Mouse (Mus musculus) hindbrain, embryonic 12.5 days (tissue): ENCODE data around the gene Kcnk18. TPM values are rescaled to one million over a fixed set of nuclear protein-coding genes. Genes with fewer than 3 reads are reported as not detected.

ENCODE experiments used
- ATAC-seq: fragments of 200-750 bp; cut with Nextera tagmentation; 2 replicates; pipeline ENCODE4 v1.8.0; 2017; ENCODE audit warnings: moderate TSS enrichment; ENCODE audit not compliant: low FRiP score
- H3K27ac ChIP-seq: fragments of 300-500 bp; sonication (generic); 2 replicates; pipeline ENCODE4 v1.5.1; 2016; ENCODE audit warnings: mild to moderate bottlenecking
- H3K27me3 ChIP-seq: fragments of 300-500 bp; sonication (generic); 2 replicates; pipeline ENCODE4 v1.6.1; 2016; ENCODE audit warnings: mild to moderate bottlenecking
- H3K36me3 ChIP-seq: fragments of 300-500 bp; sonication (generic); 2 replicates; pipeline ENCODE4 v1.6.1; 2016; ENCODE audit warnings: mild to moderate bottlenecking
- H3K4me1 ChIP-seq: fragments of 300-500 bp; sonication (generic); 2 replicates; pipeline ENCODE4 v1.6.1; 2016
- H3K4me2 ChIP-seq: fragments of 300-500 bp; sonication (generic); replicated peaks from 2 replicates; pipeline ENCODE4 v1.6.1; 2016; ENCODE audit warnings: mild to moderate bottlenecking
- H3K4me3 ChIP-seq: fragments of 300-500 bp; sonication (generic); 2 replicates; pipeline ENCODE4 v1.5.1; 2016; ENCODE audit warnings: mild to moderate bottlenecking
- H3K9ac ChIP-seq: fragments of 300-500 bp; sonication (generic); 2 replicates; pipeline ENCODE4 v1.6.1; 2016; ENCODE audit warnings: mild to moderate bottlenecking, moderate library complexity
- H3K9me3 ChIP-seq: fragments of 300-500 bp; sonication (generic); replicated peaks from 2 replicates; pipeline ENCODE4 v1.6.1; 2016; ENCODE audit warnings: mild to moderate bottlenecking
- WGBS: fragments of 180-500 bp; shearing (Covaris S2); methylation state at CpG from one replicate; pipeline ENCODE4 v1.1.7; 2016; 5-methylcytosine and 5-hydroxymethylcytosine counted together
- polyA plus RNA-seq: library from polyadenylated mRNA; unstranded; fragments of >200 nt; fragmentation: Nextera tagmentation; extraction: Ambion mirVana; gene quantifications from 2 replicates; pipeline ENCODE4 v1.2.1, GENCODE M21; 2016

Gene Kcnk18
- not detected in 2 replicates for polyA plus RNA-seq

DNA sequence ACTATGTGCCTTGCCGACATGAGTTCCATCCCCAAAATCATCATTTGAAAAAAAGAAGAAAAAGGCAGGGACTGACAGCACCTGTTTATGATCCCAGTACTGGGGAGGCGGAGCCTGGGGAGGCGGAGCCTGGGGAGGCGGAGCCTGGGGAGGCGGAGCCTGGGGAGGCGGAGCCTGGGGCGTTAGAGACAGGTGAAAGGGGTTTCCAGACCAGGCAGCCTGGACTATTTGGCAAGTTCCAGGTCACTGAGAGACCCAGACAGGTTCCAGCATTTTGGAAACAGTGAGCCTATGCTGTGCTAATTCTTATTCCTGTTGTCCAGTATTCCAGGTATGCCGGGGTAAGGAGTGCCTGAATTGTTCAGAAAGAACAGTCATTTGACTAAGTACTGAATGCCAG lies at the start of gene Kcnk18:
Gene Kcnk18 (plus strand): TSS at position 224 of the 400 bp plus-strand sequence.
- Histone ChIP-seq H3K4me1 (no peaks in the 10 kb centered on the region), H3K4me3 (no peak within 1 kb of the TSS), H3K27me3 (peaks cover 34% of the 10 kb centered on the region), H3K27ac (no peak within 1 kb of the TSS), H3K9ac (no peak within 1 kb of the TSS), H3K4me2 (no peak within 1 kb of the TSS), H3K36me3 (no peaks in the 10 kb centered on the region), H3K9me3 (no peaks in the 10 kb centered on the region)
- 91% methylated on average over 8 of the region's 8 CpGs for WGBS
- ATAC-seq = no peak

DNA sequence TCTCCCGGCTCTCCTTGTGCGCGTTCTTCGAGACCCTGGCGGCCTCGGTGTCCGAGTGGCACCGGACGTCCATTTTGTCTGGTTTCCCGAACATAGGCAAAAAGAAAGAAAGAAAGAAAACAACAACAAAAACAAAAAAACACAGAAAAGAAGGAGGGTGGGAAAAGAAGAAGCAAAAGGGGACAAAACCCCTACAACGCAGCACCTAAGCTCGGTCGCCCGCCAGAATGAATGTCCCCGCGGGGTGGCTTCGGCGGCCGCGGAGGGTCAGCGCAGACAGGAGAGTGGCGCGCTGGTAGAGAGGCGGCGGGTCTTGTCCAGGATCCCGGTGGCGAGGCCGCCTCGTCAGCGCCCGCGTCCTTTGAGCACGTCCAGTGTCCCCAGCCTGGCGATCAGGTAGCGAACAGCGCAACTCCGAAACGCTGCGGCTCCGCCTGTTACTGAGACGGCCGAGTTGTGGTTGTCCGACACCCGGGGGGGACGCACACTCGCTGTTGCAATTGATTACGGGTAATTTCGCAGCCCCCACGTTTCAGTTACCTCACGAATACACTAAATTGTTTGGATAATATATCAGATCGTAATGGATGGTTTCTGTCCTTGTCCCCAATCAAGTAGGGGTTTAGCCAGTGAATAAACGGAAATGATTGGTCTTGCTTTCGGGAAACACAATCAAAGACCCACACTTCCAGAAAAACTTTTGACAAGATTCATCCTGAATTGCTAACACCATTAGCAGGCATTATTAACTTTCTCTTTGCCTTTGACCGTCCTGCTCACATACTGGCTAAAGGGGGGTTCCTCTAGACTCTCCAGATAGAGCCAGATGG lies 48.9 kb upstream of the Kcnk18 start, which contains the start of gene Vax1:
Gene Vax1 (minus strand): TSS at position 121 of the 830 bp plus-strand sequence.
- no peak within 1 kb of the TSS for H3K27ac ChIP-seq
- ATAC-seq = no peak
- H3K9me3 ChIP-seq = no peaks in the 10 kb centered on the region
- peaks cover 23% of the 10 kb centered on the region for H3K4me1 ChIP-seq
- no peaks in the 10 kb centered on the region for H3K36me3 ChIP-seq
- peak within 1 kb of the TSS; percentile 22 for H3K4me3 ChIP-seq
- H3K4me2 ChIP-seq = peak within 1 kb of the TSS; percentile 35
- H3K9ac ChIP-seq = peak within 1 kb of the TSS; percentile 23; the same call in 1 of the 2 replicates
- under 1% methylated on average over 53 of the region's 54 CpGs for WGBS
- peaks cover 96% of the 10 kb centered on the region for H3K27me3 ChIP-seq

DNA sequence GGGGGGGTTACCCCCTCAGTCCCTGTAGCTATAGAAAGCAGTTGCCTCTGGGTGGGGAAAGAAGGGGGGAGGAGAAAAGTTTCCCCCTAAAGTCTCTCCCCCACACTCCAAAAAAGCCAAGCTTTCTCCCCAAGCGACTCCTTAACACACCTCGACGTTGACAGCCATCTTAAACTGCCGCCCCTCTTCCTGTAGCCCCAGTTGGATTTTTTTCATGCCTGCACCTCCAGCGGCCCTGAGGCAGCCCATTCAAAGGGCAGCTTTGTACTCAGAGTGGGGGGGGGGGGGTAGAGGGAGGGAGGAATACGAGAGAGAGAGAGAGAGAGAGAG lies 48.3 kb upstream of the Kcnk18 start:
- Histone ChIP-seq H3K4me1 (peaks cover 23% of the 10 kb centered on the region), H3K27me3 (peaks cover 96% of the 10 kb centered on the region), H3K9ac (no peak overlapping the region), H3K27ac (no peak overlapping the region), H3K9me3 (no peaks in the 10 kb centered on the region), H3K36me3 (no peaks in the 10 kb centered on the region), H3K4me2 (peak overlapping the region; percentile 31; the same call in 1 of the 2 replicates), H3K4me3 (no peak overlapping the region)
- 0% methylated on average over 6 of the region's 6 CpGs for WGBS
- no peak for ATAC-seq

DNA sequence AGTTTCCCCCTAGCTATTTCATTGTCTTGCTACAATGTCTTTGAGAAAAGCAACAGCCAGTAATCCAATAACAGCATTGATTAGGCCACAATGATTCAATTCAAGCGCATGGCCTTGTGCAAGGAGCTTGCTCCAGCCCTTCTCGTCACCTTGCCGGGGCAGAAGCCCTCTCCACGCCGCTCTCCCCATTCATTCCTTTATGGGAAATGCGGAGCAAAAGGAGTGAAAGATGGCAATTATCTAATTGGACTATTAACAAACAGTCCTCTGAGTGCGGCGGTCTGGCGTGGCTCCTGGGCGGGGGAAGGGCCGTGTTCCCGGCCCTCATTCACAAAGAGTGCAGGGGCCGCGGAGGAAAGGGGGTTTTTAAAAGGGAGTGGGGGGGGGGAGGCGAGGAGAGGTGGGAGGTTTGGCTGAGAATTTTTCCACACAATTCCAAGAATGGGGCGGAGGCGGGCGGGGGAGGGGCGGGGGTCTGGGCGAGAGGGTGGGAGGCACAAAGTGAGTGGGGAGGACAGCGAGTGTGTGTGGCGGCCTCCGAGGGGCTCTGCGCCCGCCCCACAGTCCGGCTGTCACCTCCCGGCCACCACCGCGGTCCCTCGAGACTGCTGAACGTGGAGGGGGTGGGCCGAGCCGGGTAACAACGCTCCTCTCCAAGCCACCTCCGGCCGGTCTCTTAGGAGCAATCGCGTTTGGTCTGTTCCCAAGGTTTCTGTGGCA lies 47.7 kb upstream of the Kcnk18 start:
- no peak; the same call in 1 of the 2 replicates for ATAC-seq
- H3K9ac ChIP-seq = no peak overlapping the region
- H3K27me3 ChIP-seq = peaks cover 97% of the 10 kb centered on the region
- peaks cover 19% of the 10 kb centered on the region for H3K4me1 ChIP-seq
- 1% methylated on average over 35 of the region's 38 CpGs for WGBS
- H3K27ac ChIP-seq = no peak overlapping the region
- peak overlapping the region; percentile 31 for H3K4me2 ChIP-seq
- no peaks in the 10 kb centered on the region for H3K36me3 ChIP-seq
- 0 out of 2 replicates have a peak overlapping the region, but pooled peaks have one; percentile 1 for H3K4me3 ChIP-seq
- no peaks in the 10 kb centered on the region for H3K9me3 ChIP-seq

DNA sequence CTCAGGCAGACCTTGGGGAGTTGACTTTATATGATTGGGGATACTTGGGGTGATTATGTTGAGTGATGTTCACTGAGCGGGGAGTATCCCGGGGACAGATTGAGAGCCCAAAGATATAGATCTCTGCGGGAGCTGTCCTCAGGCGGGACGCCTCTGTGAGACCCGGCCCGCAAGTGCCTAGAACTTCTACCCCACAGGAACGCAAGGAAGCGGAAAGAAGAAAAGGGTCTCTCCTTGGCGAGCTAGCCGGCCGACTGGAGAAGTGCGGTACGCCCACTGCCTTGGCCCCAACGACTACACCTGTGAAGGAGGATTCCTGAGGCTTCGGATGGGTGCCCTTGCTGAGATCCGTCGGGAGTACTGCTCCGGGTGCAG lies 47.2 kb upstream of the Kcnk18 start:
- no peak for ATAC-seq
- H3K9ac ChIP-seq = no peak overlapping the region
- H3K36me3 ChIP-seq = no peaks in the 10 kb centered on the region
- H3K9me3 ChIP-seq = no peaks in the 10 kb centered on the region
- no peak overlapping the region for H3K27ac ChIP-seq
- H3K4me1 ChIP-seq = peaks cover 14% of the 10 kb centered on the region; the same call in 1 of the 2 replicates
- under 1% methylated on average over 19 of the region's 19 CpGs for WGBS
- peak overlapping the region; percentile 31 for H3K4me2 ChIP-seq
- H3K27me3 ChIP-seq = peaks cover 97% of the 10 kb centered on the region
- no peak overlapping the region for H3K4me3 ChIP-seq

DNA sequence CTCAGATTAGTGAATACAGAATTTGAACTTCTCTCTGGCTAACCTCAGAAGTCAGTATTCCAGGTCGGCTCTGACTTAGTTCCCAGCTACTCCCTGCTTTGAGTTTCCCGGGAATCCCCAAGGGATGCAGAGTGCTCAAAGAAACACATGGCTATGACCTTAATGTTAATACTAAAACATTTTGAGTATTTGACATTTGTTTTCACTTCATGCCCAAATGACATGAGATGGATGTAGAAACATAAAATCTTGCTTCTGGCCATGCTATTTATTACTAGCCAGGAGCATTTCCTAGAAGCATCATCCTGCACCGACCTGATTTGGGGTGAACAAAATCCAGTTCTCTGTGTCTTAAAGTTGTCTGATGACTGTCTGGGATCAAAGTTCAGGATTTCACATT lies 46.2 kb upstream of the Kcnk18 start:
- H3K4me3 ChIP-seq = no peak overlapping the region
- peaks cover 14% of the 10 kb centered on the region; the same call in 1 of the 2 replicates for H3K4me1 ChIP-seq
- ATAC-seq = no peak
- H3K27ac ChIP-seq = no peak overlapping the region
- WGBS = 3% methylated on average over 3 of the region's 3 CpGs
- no peak overlapping the region for H3K4me2 ChIP-seq
- H3K9ac ChIP-seq = no peak overlapping the region
- H3K36me3 ChIP-seq = no peaks in the 10 kb centered on the region
- no peaks in the 10 kb centered on the region for H3K9me3 ChIP-seq
- H3K27me3 ChIP-seq = peaks cover 97% of the 10 kb centered on the region

DNA sequence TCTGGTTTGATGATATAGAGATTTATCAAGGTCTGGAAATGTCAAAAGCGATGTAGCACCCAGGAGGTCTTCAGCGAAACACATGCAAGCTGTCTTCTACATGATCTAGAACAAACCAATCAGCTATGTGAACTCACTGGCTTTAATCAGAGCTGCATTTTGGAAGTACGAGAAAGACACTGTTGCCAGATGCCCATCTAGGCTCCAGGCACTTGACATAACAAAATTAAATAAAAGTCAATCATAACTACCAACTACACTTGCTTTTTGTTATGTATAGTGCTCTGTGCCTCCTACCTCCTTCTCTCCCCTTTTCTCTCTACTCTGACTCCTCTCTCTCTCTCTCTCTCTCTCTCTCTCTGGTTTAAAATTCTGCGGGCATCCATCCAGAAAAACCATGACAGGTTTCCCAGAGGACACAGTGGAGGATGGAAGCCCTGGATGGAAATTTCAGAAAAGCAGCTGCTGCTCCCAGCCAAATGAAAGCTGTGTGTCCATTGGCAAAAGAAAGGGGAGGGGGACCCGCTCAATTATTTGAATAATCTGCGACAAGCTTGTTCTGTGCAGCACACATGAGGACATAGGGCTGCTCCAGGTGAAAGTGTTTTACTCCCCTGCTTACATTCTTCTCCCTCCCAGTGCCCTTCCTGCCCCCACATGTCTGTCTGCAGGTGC lies 45.5 kb upstream of the Kcnk18 start:
- Histone ChIP-seq H3K36me3 (no peaks in the 10 kb centered on the region), H3K4me3 (no peak overlapping the region), H3K27me3 (peaks cover 96% of the 10 kb centered on the region), H3K9me3 (no peaks in the 10 kb centered on the region), H3K4me1 (peaks cover 14% of the 10 kb centered on the region; the same call in 1 of the 2 replicates), H3K9ac (no peak overlapping the region), H3K4me2 (no peak overlapping the region), H3K27ac (no peak overlapping the region)
- WGBS = 9% methylated on average over 6 of the region's 6 CpGs
- ATAC-seq = no peak

DNA sequence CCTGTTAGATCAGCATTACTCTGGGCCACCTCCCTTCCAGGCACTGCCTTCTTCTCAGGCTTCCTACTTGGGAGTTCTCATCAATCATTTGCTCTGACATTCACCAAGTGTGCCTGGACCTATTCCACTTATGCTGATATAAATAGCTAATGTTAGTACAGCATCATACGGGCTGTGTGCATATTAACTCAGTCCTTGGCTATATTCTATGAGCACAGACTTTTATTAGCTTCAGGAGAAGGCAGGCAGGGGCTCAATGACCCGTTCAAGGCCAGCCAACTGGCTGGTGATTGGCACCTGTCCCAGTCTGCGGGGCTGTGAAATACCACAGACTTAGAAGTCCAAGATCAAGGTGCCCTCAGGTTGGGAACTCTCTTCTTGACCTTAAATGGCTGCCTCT lies 35.0 kb upstream of the Kcnk18 start:
- Histone ChIP-seq H3K27ac (no peak overlapping the region), H3K27me3 (peaks cover 84% of the 10 kb centered on the region), H3K4me2 (no peak overlapping the region), H3K36me3 (no peaks in the 10 kb centered on the region), H3K4me3 (no peak overlapping the region), H3K4me1 (no peaks in the 10 kb centered on the region), H3K9me3 (no peaks in the 10 kb centered on the region), H3K9ac (no peak overlapping the region)
- no peak for ATAC-seq
- 55% methylated on average over 3 of the region's 3 CpGs for WGBS

DNA sequence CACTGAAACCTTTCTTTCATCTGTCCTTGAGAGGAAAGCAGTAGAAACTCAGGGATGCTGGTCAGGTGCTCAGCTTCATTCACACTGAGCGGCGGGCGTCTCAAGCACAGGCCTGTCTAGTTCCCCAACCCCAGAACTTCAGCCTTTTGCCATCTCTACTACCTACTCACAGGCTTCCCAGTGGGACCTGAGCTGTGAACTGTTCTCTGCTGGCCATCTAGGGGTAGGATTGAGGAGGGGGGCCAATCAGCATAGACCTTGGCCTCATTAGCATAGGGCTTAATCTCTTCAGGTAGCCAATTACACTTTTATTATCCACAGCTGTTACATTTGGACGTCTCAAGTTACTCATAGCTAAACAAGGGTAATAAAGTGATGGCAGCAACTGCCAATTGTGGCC lies 30.0 kb upstream of the Kcnk18 start:
- Histone ChIP-seq H3K27ac (no peak overlapping the region), H3K4me3 (no peak overlapping the region), H3K9me3 (no peaks in the 10 kb centered on the region), H3K36me3 (no peaks in the 10 kb centered on the region), H3K9ac (no peak overlapping the region), H3K4me1 (peaks cover 2% of the 10 kb centered on the region), H3K27me3 (peaks cover 91% of the 10 kb centered on the region), H3K4me2 (no peak overlapping the region)
- 11% methylated on average over 4 of the region's 4 CpGs for WGBS
- no peak for ATAC-seq

DNA sequence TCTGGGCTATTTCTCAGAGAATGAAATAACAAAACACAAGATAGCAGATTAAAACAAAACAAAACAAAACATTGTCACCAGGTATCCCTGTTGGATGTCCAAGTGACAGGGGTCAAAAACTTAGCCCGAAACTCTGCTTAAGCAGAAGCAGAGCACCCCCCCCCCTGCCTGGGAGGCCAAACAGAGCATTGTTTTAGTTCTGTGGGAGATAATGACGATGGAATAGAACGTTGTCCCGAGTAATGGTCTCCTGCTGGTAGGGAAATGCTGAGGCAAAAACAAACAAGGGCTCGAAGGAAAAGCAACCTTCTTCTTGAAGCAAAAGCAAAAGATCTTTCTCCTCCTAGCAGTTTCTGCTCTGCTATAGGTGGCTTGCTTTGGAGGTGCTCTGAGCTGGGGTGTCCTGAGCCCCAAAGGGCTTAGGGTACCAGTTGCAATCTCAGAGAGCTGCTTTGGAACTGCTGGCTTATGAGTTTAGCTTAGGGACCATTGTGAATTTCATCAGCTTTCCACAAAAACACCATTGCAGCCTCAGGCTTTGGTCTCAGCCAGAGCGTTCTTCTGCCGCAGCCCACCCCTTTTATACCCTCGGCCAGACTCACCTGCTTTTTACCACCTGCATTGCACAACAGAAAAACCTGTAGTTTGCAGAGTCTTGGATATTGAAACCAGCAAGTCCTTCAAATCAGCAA lies 28.4 kb upstream of the Kcnk18 start:
- ATAC-seq = no peak
- H3K4me2 ChIP-seq = no peak overlapping the region

DNA sequence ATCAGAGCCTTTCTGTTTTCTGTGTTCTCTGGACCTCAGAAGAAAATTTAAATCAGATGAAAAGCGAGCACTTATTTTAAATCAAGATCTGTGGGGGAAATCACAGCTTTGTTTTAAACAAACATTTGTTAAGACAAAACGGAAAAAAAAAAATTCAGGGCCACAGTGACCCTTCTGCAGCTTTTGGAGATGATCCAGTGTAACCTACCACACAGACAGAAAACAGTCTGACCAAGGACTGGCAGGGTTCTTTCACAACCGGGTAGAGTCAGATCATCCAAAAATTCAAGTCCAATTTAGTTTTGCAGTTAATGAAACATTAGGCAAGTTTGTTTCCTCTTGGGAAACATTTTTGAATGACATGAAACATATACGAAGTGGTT lies 27.9 kb upstream of the Kcnk18 start:
- WGBS = 10% methylated on average over 4 of the region's 4 CpGs
- Histone ChIP-seq H3K9me3 (no peaks in the 10 kb centered on the region), H3K27ac (no peak overlapping the region), H3K4me1 (peaks cover 4% of the 10 kb centered on the region), H3K4me3 (no peak overlapping the region), H3K9ac (no peak overlapping the region), H3K4me2 (no peak overlapping the region), H3K27me3 (peaks cover 94% of the 10 kb centered on the region), H3K36me3 (no peaks in the 10 kb centered on the region)
- no peak for ATAC-seq

More for the DNA sequence above, 28.4 kb upstream of the Kcnk18 start:
- 0% methylated on average over 8 of the region's 8 CpGs for WGBS
- Histone ChIP-seq H3K4me3 (no peak overlapping the region), H3K9me3 (no peaks in the 10 kb centered on the region), H3K9ac (no peak overlapping the region), H3K27ac (no peak overlapping the region), H3K4me1 (peaks cover 4% of the 10 kb centered on the region), H3K36me3 (no peaks in the 10 kb centered on the region), H3K27me3 (peaks cover 94% of the 10 kb centered on the region)

DNA sequence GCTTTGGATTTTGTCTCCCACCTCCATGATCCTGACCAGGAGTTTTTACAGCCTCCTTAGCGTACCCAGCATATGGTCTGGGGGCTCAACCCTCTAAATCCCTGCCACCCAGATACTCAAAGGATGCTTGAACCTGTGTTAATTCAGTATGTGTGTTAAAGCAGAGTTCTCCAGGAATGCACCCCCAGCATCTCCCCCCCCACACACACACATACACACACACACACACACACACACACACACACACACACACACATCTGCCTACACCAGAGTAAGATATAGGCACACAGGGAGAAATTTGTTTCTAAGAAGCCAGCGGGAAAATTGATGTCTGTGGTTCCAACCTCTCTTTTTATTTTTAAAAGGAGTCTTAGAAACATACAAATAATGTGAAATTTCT lies 26.5 kb upstream of the Kcnk18 start:
- Histone ChIP-seq H3K27ac (no peak overlapping the region), H3K27me3 (peaks cover 94% of the 10 kb centered on the region), H3K4me1 (peaks cover 4% of the 10 kb centered on the region), H3K9ac (no peak overlapping the region), H3K9me3 (no peaks in the 10 kb centered on the region), H3K4me2 (no peak overlapping the region), H3K4me3 (no peak overlapping the region), H3K36me3 (no peaks in the 10 kb centered on the region)
- ATAC-seq = no peak
- WGBS = 1% methylated on average over 2 of the region's 2 CpGs
